Mouse (Mus musculus): ENCODE results near the gene Tmem243.

GRCm38 (mm10) chr5:9102696-9103095 is 2.2 kb downstream of the Tmem243 start:
- TF ChIP-seq POLR2A (IDR thresholded peaks at IDR 0.05; ENCODE audit: borderline replicate concordance, insufficient read depth, low read length): no peak
- no peak for TF ChIP-seq CTCF (IDR thresholded peaks at IDR 0.05; ENCODE audit: borderline replicate concordance, insufficient read depth, low read depth, low read length)

Data from cerebellum, adult 2 months (tissue).